Mouse (Mus musculus) myocyte (in vitro differentiated cells): ENCODE measurements at regions not wholly inside any gene's neighbourhood (a gene's known extent, or its start where the extent isn't known, plus 50 kb on each side); places are given as distances from the start of the nearest gene placed in this dataset.

Experiments
- CEBPB ChIP-seq: IDR thresholded peaks from 2 replicates; pipeline ENCODE4 v1.6.1; 2011; ENCODE audit warnings: mild to moderate bottlenecking, moderate library complexity; ENCODE audit not compliant: poor library complexity, insufficient read depth, severe bottlenecking
- E2F4 ChIP-seq: IDR thresholded peaks from one replicate; pipeline ENCODE4 v1.6.1; 2011; ENCODE audit warnings: mild to moderate bottlenecking, control low read depth, moderate library complexity; ENCODE audit not compliant: insufficient read depth
- MAX ChIP-seq: IDR thresholded peaks from one replicate; pipeline ENCODE4 v1.6.1; 2011; ENCODE audit warnings: low read depth, mild to moderate bottlenecking, control low read depth
- MYOG ChIP-seq, 3 experiments: IDR thresholded peaks; one replicate each; pipeline ENCODE4 v1.6.1; 2011; ENCODE audit warnings: control low read depth in 2 of 3, low read depth in 2 of 3, mild to moderate bottlenecking in 2 of 3; ENCODE audit not compliant: insufficient read length in 2 of 3, control insufficient read depth in 1 of 3, insufficient read depth in 1 of 3
- POLR2A ChIP-seq: IDR thresholded peaks from one replicate; pipeline ENCODE4 v1.6.1; 2011; ENCODE audit warnings: low read depth, mild to moderate bottlenecking, control low read depth, moderate library complexity; ENCODE audit not compliant: insufficient read length
- POLR2AphosphoS2 ChIP-seq: IDR thresholded peaks from one replicate; pipeline ENCODE4 v1.6.1; 2011; ENCODE audit warnings: low read depth, control low read depth; ENCODE audit not compliant: insufficient read length
- USF1 ChIP-seq: IDR thresholded peaks from one replicate; pipeline ENCODE4 v1.6.1; 2011; ENCODE audit warnings: low read depth, mild to moderate bottlenecking, control low read depth, moderate library complexity

DNA sequence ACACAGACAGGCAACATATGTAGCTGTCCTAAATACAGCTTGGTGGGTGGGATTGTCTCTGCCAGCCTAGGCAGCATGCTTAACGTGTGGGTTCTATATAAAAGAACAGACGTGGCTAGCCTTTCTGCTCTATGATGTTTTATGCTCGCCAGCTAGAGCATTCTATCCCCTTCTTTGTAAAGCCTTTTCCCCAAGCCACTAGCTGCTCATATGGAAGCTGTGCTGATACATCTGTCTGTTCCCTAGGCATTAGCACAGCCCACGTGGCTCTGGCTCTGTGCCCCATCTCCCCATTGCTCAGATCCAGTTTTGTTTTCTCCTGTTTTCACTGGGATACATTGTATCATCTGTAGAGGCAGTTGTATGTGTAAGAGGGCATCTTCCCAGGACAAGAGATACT, 511.3 kb downstream of the Adam3 start:
- TF ChIP-seq E2F4 (no peak), POLR2AphosphoS2 (no peak), POLR2A (no peak), MYOG (IDR thresholded peaks at IDR 0.05; ENCODE audit: control insufficient read depth in 1 of 3, insufficient read depth in 1 of 3, insufficient read length in 2 of 3, low read depth in 2 of 3) (no peak), MAX (no peak), USF1 (no peak), CEBPB (no peak)
